Mouse (Mus musculus) hematopoietic stem cell, adult 5-6 weeks (primary cell): ENCODE data around the gene Tspan2. TPM values are rescaled to one million over a fixed set of nuclear protein-coding genes. Genes with fewer than 3 reads are reported as not detected.

Experiments used
- ATAC-seq, 2 experiments: fragments of 125-278 bp in 1 of 2; replicated peaks in 1 of 2; 2 replicates each; pipeline ENCODE4 v1.8.0; 2016 to 2017; ENCODE audit warnings: inconsistent platforms in 2 of 2, mild to moderate bottlenecking in 2 of 2, moderate number of reproducible peaks in 2 of 2, low read depth in 1 of 2, moderate TSS enrichment in 1 of 2; ENCODE audit not compliant: low FRiP score in 2 of 2, poor library complexity in 2 of 2, severe bottlenecking in 2 of 2, insufficient read depth in 1 of 2, low TSS enrichment in 1 of 2
- total RNA-seq: library from RNA; stranded (forward); fragments of 172-1452, 232-1000 nt; gene quantifications from 2 replicates; pipeline ENCODE4 v1.2.3, GENCODE M21; 2017

Tspan2 gene
- total RNA-seq, 1 experiment from 2014 or later = 20.6 TPM

DNA sequence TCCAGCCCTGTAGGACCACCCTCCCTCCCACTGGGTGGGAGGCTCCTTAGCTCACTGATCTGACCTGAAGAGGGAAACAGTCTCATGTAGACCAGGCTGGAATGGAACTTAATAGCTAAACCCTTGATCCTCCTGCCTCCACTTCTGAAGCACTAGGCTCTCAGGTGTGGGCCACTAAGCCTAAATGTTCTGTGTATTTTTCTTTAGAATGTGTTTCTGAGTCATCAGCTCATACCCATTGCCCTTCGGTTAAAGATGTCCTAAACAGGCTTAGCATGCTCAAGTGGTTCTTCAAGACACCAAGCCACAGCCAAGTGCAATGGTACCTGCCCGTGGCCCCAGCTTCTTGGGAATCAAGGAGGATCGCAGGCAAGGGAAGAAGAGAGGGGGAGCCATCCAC is 17.2 kb downstream of the Tspan2 start:
- ATAC-seq = no peak

DNA sequence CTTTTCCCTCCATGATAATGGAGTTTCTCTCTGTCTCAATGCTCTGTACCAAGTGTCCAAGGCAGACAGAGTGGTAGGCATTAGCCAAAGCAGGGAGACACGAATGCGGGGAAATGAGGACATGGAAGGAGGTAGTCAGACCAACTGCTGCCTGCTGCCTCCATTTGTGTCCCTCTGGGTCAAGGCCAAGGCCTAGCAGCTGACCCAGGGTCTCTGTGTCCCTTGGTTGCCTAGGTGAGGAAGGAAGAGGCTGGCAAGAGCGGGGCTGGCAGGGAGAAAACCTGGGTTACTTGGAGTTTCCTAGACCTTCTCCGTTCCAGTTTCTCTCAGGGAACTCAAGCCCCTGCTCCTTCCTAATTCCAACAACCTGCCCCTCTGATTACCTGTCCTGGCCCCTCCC is 17.7 kb downstream of the Tspan2 start:
- no peak for ATAC-seq

DNA sequence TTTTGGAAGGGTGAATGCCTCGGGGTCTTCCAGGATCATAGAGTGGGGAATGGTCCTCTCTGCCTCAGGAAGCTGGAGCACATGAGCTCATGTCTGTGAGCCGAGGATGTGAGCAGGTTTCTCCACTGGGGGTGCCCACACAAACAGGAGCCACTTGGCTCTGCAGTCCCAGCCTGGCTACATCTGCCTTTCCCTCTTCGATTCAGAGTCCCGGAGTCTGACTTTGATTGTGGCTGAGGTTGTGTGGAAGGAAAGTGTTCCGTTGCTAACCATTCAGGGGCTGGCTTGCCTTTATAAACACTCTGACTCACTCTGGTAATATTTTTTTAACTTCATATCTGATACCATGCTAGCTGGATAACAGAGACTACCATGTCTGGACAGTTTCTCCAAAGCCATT is 18.1 kb downstream of the Tspan2 start:
- ATAC-seq = no peak

DNA sequence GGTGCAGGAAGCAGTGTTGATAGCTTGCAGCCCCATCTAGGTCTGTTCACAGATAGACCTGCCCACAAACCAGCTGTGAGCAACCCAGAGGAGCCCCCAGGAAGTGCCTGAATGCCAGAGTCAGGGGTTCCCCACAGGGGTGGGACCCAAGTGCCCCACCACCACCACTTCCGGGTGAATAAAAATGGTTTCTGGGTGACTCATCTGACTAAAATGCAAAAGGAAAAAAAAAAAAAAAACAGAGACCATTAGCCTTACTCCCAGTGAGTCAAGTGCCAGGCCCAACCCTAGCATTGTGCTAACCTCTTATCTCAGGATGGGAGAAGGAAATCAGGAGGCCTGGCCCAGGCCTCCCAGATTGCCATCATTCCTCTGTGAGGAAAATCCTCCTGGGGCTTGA is 21.5 kb downstream of the Tspan2 start:
- peak; percentile 19 to 63; a peak in 3 of 4 replicates for ATAC-seq

DNA sequence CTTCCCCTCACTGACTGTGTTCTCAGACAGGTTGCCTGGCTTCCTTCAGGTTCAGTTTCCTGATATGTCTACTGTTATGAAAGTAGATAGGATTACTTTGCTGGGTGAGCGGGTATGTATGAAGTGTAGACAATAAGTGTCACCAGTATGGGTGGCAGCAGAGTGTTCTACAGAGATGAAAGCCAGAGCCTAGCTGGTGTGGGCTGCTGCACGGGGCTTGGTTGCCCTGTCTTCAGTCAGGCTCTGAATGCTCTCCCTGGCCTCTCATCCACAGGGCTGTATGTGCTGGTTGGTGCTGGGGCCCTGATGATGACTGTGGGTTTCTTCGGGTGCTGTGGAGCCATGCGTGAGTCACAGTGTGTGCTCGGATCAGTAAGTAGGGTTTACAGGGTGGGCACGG is 22.7 kb downstream of the Tspan2 start:
- no peak for ATAC-seq

DNA sequence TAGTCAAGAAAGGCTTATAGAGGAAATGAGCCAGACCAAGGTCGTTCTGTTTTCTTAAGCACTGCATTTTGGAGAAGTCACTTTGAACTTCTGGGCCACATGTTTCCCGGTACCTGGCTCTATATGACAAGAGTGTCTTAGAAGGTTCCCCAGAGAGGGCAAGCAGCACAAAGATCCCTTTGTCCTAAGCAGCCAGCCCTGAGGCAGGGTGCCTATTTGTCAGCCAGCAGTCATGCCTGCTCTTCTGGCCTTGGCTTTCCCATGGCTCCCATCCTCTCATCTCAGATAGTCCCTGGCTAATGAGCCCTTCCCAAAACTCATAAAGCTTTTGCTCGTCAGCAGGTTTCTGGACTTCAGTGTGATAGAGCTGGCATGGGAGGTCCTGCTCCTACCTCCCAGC is 25.9 kb downstream of the Tspan2 start:
- ATAC-seq = no peak

DNA sequence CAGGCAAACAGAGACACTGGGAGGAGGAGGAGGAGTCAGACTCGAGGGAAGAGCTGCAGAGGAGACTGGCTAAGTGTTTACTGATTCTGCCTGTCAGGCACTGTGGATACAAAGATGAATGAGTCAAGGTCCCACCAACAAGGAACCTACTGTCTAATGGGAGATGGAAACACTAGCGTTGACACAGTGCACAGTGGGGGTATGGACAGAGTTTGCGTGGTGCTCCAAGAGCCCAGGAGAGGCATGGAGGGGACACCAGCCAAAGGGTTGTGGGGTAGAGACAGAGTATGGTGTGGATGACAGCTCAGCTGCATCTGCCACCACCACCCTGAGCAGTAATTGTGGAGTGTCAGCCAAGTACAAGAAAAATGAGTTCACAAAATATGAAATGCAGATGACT is 28.1 kb downstream of the Tspan2 start:
- ATAC-seq = no peak

DNA sequence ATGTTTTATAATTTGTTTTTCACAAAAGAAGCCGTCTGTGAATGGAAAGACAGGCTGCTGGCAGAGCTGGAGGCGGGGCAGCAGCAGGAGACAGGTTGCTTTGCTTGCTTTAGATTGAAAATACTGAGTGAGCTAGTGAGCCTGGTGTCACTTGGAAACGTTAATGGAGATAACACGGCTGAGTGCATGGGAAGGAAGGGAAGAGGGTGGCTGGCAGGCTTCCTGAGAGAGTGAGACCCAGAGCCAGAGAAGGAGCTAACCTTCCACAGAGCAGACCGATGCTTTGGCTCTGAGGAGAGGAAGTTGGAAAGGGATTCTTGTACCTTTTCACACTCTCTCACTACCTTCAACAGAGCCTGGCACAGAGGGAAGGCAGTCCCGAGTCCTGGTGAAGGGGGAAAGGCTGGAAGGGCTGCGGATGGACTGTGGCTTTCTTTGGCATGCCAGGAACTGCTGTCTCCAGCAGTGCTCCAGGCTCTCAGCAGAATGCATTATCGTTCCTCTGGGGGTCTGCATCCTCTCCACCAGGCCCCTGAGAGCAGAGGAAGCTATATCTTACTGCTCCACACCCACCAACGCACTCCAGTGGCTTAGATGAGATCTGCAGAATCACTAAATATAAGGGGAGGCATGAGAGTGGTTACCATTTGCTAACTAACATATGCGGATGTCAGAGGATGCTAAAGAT is 29.5 kb downstream of the Tspan2 start:
- ATAC-seq = no peak

DNA sequence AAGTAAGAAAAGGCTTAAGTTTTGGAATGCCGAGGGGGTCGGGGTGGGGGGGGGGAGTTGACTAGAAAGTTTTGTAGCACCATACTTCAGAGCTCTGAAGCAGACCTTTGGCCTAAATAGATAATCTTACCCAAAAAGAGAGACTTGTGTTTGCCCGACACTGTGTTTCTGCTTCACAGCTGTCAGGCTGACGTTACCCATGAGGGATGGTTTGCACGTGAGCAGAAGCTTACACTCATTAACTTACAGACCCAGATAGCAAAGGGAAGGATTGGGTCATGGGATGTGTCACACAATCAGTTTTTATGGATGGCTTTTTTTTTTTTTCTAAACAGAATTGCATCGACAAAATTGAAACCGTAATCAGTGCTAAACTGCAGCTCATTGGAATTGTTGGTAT is 30.5 kb downstream of the Tspan2 start:
- no peak for ATAC-seq

DNA sequence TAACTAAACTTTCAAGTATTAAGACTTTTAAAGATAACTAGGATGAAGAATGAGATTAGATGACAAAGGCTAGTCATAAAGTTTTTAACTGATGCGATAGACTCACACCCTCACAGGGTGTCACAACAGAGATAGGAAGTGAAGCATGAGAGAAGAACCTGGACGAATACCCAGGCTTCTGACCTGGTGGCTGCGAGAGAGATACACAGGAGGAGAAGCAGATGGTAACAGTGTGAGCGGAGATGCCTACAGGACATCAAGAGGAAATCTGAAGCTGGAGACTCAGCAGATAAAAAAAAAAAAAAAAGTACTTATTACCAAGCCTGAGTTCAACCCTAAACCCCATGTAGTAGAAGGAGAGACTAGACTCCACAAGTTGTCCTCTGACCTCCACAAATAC is 38.7 kb downstream of the Tspan2 start:
- ATAC-seq = no peak

DNA sequence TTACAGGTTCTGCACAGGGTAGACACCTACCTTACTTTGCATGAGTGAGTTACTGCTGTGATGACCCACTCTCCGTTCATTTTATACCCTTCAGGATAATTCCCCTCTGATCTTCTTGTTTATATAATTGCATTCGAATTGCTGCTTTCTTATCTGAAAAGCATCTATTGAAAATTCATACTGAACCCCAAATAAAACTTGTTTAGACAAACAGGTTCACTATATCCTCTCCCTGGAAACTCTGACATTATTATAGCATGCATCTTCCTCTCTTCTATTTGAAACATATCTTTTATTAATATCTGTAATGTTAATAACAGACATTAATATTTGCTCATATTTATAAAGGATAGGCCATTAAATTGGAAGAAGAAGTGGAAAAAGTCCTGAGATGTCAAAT is 48.3 kb downstream of the Tspan2 start, which contains the start of gene Tshb:
Tshb (minus strand) TSS at position 101 of the 400 bp plus-strand sequence.
- ATAC-seq = no peak

DNA sequence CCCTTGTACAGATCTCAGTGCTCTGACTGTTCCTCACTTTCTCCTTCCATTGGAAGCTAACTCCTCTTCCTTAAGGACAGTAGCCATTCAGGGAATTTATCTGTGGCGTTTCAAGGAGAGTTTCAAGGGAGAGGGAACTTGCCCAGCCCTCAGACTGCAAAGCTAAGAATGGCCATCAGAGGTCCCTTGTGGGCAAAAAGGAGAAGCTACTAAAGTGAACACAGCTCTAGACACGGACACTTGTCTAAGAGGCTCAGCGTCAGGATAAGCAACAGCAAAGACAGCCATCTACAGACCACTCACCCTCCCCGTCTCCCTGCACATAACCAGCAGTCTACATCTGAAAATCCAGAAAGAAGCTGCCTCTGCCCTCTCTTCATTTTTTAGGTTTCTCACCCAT is 53.0 kb downstream of the Tspan2 start:
- ATAC-seq = peak; percentile 84 to 91

DNA sequence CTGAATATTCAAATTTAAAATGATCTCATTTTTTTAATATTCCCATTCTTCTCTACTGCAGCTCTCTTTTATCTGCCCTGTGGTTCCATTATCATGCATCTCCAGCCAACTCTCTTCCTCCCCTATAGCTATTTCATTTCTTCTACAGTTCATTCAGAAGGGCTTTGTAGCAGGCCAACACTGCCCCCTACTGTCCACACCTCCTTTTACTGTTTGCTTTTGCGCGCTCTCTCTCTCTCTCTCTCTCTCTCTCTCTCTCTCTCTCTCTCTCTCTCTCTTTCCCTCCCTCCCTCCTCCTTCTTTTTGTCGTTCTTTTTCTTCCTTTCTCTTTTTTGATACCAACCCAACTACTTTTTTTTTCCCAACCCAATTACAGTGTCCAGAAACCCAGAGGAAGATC is 69.6 kb downstream of the Tspan2 start:
- peak; percentile 80 to 81; a peak in 3 of 4 replicates for ATAC-seq

DNA sequence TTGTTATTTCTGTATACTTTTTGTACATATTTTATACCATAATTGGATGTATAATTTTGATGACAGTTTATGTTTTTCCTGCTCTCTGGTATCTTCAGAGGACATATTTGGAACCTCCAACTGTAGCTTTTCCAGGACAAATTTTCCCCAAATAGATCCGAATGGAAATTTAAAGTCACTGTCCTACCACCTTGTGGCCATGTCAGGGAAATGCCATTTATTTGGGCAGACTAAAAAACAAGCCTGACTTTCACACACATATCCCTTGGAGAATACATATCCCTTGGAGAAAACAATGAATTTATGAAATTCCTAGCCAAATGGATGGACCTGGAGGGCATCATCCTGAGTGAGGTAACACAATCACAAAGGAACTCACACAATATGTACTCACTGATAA is 108.1 kb downstream of the Tspan2 start:
- no peak for ATAC-seq

DNA sequence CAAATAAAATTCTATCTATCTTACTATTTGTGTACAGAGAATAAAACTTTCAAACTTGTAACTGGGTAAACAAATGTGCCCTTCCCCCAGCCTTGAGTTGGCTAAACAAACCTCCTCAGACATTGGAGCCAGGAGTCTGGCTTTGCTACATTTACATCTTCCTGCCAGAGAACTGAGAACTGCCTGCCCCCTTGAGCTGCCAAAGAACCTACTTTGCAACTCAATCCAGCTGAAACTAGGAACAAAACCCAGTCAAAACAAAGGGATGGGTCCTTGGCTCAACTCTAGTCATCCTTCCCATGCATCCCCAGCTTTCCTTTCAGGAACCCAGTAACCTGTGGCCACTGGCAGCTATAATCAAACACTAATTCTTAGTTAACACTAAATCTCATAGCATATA is 114.3 kb downstream of the Tspan2 start:
- ATAC-seq = no peak

Other genes with a start within 250 kb of the Tspan2 start
- gene Tshb, start 48.2 kb downstream of the Tspan2 start, total RNA-seq = not detected in 2 replicates
- not detected in 2 replicates for gene Sycp1, start 201.6 kb downstream of the Tspan2 start, total RNA-seq
- gene Nr1h5, start 229.6 kb downstream of the Tspan2 start, total RNA-seq = not detected in 2 replicates